Mouse (Mus musculus) embryonic stem cell, embryonic (primary cell): Measurements from ENCODE around the gene Ncapg.
"Not testable (repeated sequence)": the region's sequence is repeated elsewhere in the genome, so short reads cannot be mapped to it uniquely, and the experiment has no call there.

Experiments used
- CTCF ChIA-PET, 4 experiments: fragments of 300-600 bp in 2 of 4; fragments of 350-600 bp in 2 of 4; sonication (Branson Sonifier 250); formaldehyde crosslinking; loops; one replicate each; lab custom pipeline; 2022; ENCODE audit warnings: inconsistent platforms in 2 of 4; lab: Charles Lee
- POLR2A ChIA-PET, 4 experiments: fragments of 300-600 bp in 2 of 4; fragments of 350-600 bp in 2 of 4; sonication (Branson Sonifier 250); formaldehyde crosslinking; loops; one replicate each; lab custom pipeline; 2022; ENCODE audit warnings: antibody characterized with exemption in 4 of 4, inconsistent platforms in 1 of 4; lab: Charles Lee

Gene Ncapg

GRCm38 (mm10) chr5:45669598-45670279, at the start of gene Ncapg:
Gene Ncapg (plus strand): TSS chr5:45669919.
- CTCF ChIA-PET: interaction anchor here in 3 of 4 experiments (0.7 to 1.6 kb wide), 5 partner anchors 31 to 135 kb away, joined by 3 to 8 read pairs (median 5); no protein-coding TSS in a partner anchor
- POLR2A ChIA-PET: interaction anchor here (0.5 to 4.8 kb wide), 94 partner anchors 8 to 1456 kb away, joined by 3 to 48 read pairs (median 4); partner anchors contain the start of genes Fam184b (in 4 of the 4), Qdpr (in 3 of the 4), Lap3 (in 2 of the 4) and Lcorl (in 1 of the 4)

GRCm38 (mm10) chr5:45621511-45621910, 48.2 kb upstream of the Ncapg start:
- ChIA-PET POLR2A (no interaction called here), CTCF (no interaction called here)

- POLR2A ChIA-PET: interaction anchor here in 2 of 4 experiments (0.7 to 1.7 kb wide), 4 partner anchors 12 to 287 kb away, joined by 4 to 7 read pairs (median 5); partner anchors contain the start of genes Fam184b (in 1 of the 2) and Ncapg (in 1 of the 2)
- CTCF ChIA-PET: interaction anchor here in 1 of 4 experiments (0.7 kb wide), 1 partner anchor 283 kb away, joined by 15 read pairs; no protein-coding TSS in a partner anchor
These were observed 41.9 kb upstream of the Ncapg start for GRCm38 (mm10) chr5:45627771-45628170.

GRCm38 (mm10) chr5:45629470-45629869, 40.2 kb upstream of the Ncapg start:
- CTCF ChIA-PET: no interaction called here
- POLR2A ChIA-PET: no interaction called here

- CTCF ChIA-PET: interaction anchor here in 1 of 4 experiments (1.3 kb wide), 1 partner anchor 99 kb away, joined by 7 read pairs; no protein-coding TSS in a partner anchor
- POLR2A ChIA-PET: interaction anchor here (0.8 to 2.3 kb wide), 9 partner anchors 23 to 188 kb away, joined by 3 to 23 read pairs (median 4); partner anchors contain the start of genes Ncapg (in 4 of the 4) and Qdpr (in 1 of the 4)
These were observed 31.3 kb upstream of the Ncapg start for GRCm38 (mm10) chr5:45638378-45638777.

- CTCF ChIA-PET: interaction anchor here (0.5 to 1.3 kb wide), 8 partner anchors 18 to 816 kb away, joined by 3 to 7 read pairs (median 3); partner anchors contain the start of gene Ncapg (in 1 of the 4)
- POLR2A ChIA-PET: interaction anchor here (0.6 to 2.3 kb wide), 25 partner anchors 10 to 1775 kb away, joined by 3 to 23 read pairs (median 3); partner anchors contain the start of genes Ncapg (in 4 of the 4) and Qdpr (in 1 of the 4)
These were observed 30.7 kb upstream of the Ncapg start, which contains the start of gene Fam184b for GRCm38 (mm10) chr5:45638806-45639714. Gene Fam184b (minus strand): TSS chr5:45639614.

GRCm38 (mm10) chr5:45639715-45640092, 30.0 kb upstream of the Ncapg start:
- POLR2A ChIA-PET: interaction anchor here (0.6 to 2.3 kb wide), 23 partner anchors 11 to 1776 kb away, joined by 3 to 23 read pairs (median 4); partner anchors contain the start of genes Ncapg (in 4 of the 4) and Qdpr (in 1 of the 4)
- CTCF ChIA-PET: interaction anchor here (0.6 to 1.3 kb wide), 4 partner anchors 17 to 540 kb away, joined by 3 to 7 read pairs (median 4); no protein-coding TSS in a partner anchor

GRCm38 (mm10) chr5:45651026-45651703, 18.6 kb upstream of the Ncapg start:
- CTCF ChIA-PET: interaction anchor here in 1 of 4 experiments (0.6 kb wide), 1 partner anchor 12 kb away, joined by 3 read pairs; no protein-coding TSS in a partner anchor

GRCm38 (mm10) chr5:45658406-45658805, 11.3 kb upstream of the Ncapg start:
- POLR2A ChIA-PET: interaction anchor here in 2 of 4 experiments (1.5 to 2.8 kb wide), 3 partner anchors 11 to 19 kb away, joined by 4 to 9 read pairs (median 5); partner anchors contain the start of genes Ncapg (in 2 of the 2) and Fam184b (in 1 of the 2)

More at GRCm38 (mm10) chr5:45651026-45651703, 18.6 kb upstream of the Ncapg start:
- POLR2A ChIA-PET: interaction anchor here in 1 of 4 experiments (2.9 kb wide), 1 partner anchor 19 kb away, joined by 10 read pairs; the partner anchor contains the start of gene Ncapg

GRCm38 (mm10) chr5:45668324-45668723, 1.4 kb upstream of the Ncapg start:
- POLR2A ChIA-PET: interaction anchor here in 3 of 4 experiments (0.7 to 4.8 kb wide), 9 partner anchors 12 to 218 kb away, joined by 3 to 48 read pairs (median 4); partner anchors contain the start of genes Fam184b (in 1 of the 3), Lap3 (in 1 of the 3) and Qdpr (in 1 of the 3)
- CTCF ChIA-PET: interaction anchor here in 3 of 4 experiments (0.6 to 1.6 kb wide), 5 partner anchors 29 to 134 kb away, joined by 3 to 13 read pairs (median 4); partner anchors contain the start of gene Fam184b (in 1 of the 3)

More at GRCm38 (mm10) chr5:45658406-45658805, 11.3 kb upstream of the Ncapg start:
- CTCF ChIA-PET: not testable (repeated sequence)

- ChIA-PET POLR2A (interaction anchor here (1.0 to 4.8 kb wide), 30 partner anchors 11 to 218 kb away, joined by 3 to 48 read pairs (median 9); partner anchors contain the start of genes Fam184b (in 2 of the 4), Lap3 (in 1 of the 4), Lcorl (in 1 of the 4) and Qdpr (in 1 of the 4)), CTCF (interaction anchor here in 3 of 4 experiments (1.1 to 1.6 kb wide), 5 partner anchors 29 to 134 kb away, joined by 3 to 13 read pairs (median 5); partner anchors contain the start of gene Fam184b (in 1 of the 3))
These were observed 888 bp upstream of the Ncapg start for GRCm38 (mm10) chr5:45668831-45669230.

GRCm38 (mm10) chr5:45669234-45669597, 503 bp upstream of the Ncapg start:
- POLR2A ChIA-PET: interaction anchor here (0.5 to 4.8 kb wide), 89 partner anchors 8 to 668 kb away, joined by 3 to 48 read pairs (median 4); partner anchors contain the start of genes Fam184b (in 4 of the 4), Qdpr (in 3 of the 4), Lap3 (in 2 of the 4) and Lcorl (in 1 of the 4)
- CTCF ChIA-PET: interaction anchor here in 3 of 4 experiments (0.8 to 1.6 kb wide), 4 partner anchors 129 to 135 kb away, joined by 3 to 8 read pairs (median 6); no protein-coding TSS in a partner anchor

- ChIA-PET CTCF (interaction anchor here in 3 of 4 experiments (0.7 to 1.6 kb wide), 4 partner anchors 31 to 136 kb away, joined by 3 to 8 read pairs (median 4); no protein-coding TSS in a partner anchor), POLR2A (interaction anchor here (0.6 to 4.8 kb wide), 70 partner anchors 10 to 1457 kb away, joined by 3 to 48 read pairs (median 5); partner anchors contain the start of genes Fam184b (in 3 of the 4), Lap3 (in 2 of the 4), Qdpr (in 2 of the 4) and Lcorl (in 1 of the 4))
These were observed 556 bp downstream of the Ncapg start for GRCm38 (mm10) chr5:45670280-45670670.

GRCm38 (mm10) chr5:45670894-45671494, 1.3 kb downstream of the Ncapg start:
- POLR2A ChIA-PET: interaction anchor here in 3 of 4 experiments (0.7 to 4.8 kb wide), 30 partner anchors 10 to 232 kb away, joined by 3 to 48 read pairs (median 6); partner anchors contain the start of genes Lap3 (in 2 of the 3), Qdpr (in 2 of the 3), Fam184b (in 1 of the 3) and Lcorl (in 1 of the 3)
- CTCF ChIA-PET: interaction anchor here in 1 of 4 experiments (1.6 kb wide), 1 partner anchor 137 kb away, joined by 8 read pairs; no protein-coding TSS in a partner anchor

- ChIA-PET CTCF (no interaction called here), POLR2A (no interaction called here)
These were observed 5.3 kb downstream of the Ncapg start for GRCm38 (mm10) chr5:45675032-45675431.
